Mouse (Mus musculus): Measurements from ENCODE around the gene Fam227a. TPM values are rescaled to one million over a fixed set of nuclear protein-coding genes. Genes with fewer than 3 reads are reported as not detected.

Gene Fam227a
- total RNA-seq, 2 experiments from 2014 or later, result 12.3 to 13.1 TPM

DNA sequence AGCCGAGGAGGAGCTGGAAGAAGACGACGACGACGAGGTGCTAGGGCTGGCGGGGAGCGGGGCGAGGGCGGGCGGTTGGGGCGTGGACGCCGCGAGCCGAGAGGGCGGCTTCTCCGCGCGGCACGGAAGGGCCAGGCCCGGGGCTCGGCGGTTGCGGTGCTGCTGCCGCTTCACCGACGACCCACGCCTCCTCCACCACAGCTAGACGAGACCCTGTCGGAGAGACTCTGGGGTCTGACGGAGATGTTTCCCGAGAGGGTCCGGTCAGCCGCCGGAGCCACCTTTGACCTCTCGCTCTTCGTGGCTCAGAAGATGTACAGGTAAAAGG lies 12.2 kb upstream of the Fam227a start:
- peak overlapping the region; percentile 90 for H3K27ac ChIP-seq
- H3K4me3 ChIP-seq, result peak overlapping the region; percentile 85
- DNase-seq (ENCODE audit: low spot score in 2 of 2), result no peak
- no peak for TF ChIP-seq CTCF (conservative IDR thresholded peaks at IDR 0.05)

DNA sequence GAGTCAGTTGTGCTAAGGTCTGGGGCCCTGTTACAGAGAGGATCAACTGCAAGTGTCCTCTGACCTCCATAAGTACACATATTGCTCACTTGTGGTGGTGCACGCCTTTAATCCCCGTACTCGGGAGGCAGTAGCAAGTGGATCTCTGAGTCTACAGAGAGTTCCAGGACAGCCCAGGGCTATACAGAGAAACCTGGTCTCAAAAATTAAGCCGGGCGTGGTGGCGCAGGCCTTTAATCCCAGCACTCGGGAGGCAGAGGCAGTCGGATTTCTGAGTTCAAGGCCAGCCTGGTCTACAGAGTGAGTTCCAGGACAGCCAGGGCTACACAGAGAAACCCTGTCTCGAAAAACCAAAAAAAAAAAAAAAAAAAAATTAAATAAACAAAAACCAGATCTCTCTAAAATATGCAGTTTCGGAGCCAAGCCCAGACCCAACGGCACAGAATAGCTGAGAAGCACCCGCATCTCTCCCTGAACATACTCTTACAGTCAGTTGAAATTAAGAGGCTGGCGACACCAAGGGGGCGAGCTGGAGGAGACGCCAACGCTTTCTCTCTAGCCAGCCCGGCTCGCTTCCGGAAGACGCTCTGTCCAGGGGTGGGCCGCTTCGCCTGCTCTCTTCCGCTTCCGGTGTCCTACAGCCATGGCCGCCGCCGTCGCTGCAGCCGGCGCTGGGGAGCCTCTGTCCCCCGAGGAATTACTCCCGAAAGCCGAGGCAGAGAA lies 11.7 kb upstream of the Fam227a start, which contains the start of gene Tomm22:
Tomm22 (plus strand) TSS at position 613 of the 723 bp plus-strand sequence.
- Histone ChIP-seq H3K4me3 (peak within 1 kb of the TSS; percentile 85), H3K27ac (peak within 1 kb of the TSS; percentile 90)
- peak; percentile 70 for TF ChIP-seq CTCF (conservative IDR thresholded peaks at IDR 0.05)
- peak; percentile 90 to 94 for DNase-seq (ENCODE audit: low spot score in 2 of 2)

DNA sequence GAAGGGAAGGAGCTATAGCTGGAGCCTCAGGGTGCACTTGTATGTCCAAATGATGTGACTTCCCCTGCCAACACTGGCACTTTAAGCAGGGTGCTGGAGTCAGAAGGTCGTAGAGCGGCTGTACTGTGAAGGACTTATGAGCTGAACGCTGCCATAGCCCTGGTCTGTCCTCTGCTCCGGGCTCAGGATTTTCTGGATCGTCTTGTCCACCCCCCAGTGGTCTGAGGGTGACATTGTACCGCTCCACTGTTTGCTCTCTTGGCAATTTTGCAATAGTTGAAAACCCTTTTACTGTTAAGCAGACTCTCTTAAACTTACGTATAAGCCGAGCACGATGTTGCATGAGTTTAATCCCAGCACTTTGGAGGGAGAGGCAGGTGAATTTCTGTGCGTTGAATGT lies 10.4 kb upstream of the Fam227a start:
- H3K4me3 ChIP-seq, result no peak overlapping the region
- peak; percentile 46 for TF ChIP-seq CTCF (conservative IDR thresholded peaks at IDR 0.05)
- no peak for DNase-seq (ENCODE audit: low spot score in 2 of 2)
- H3K27ac ChIP-seq, result no peak overlapping the region

DNA sequence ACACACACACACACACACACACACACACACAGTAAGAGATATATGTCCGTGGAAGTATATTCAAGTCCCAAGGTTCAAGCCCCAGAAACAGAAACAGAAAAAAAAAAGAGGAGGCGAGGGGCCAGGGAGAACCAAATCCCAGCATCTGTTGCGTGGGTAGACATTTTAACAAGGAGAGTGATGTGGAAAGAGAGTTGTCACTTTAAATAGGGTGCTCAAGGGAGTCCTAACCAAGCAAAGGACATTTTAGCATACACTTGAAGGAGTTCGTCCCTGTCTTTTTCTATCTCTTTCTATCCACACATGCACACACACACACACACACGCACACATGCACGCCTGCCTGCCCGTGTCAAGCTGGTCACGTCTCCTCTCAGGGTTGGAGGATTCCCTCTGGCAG lies 5.9 kb upstream of the Fam227a start:
- Histone ChIP-seq H3K4me3 (no peak overlapping the region), H3K27ac (peak overlapping the region; percentile 24; the same call in 1 of the 2 replicates)
- TF ChIP-seq CTCF (conservative IDR thresholded peaks at IDR 0.05), result no peak
- DNase-seq (ENCODE audit: low spot score in 2 of 2), result peak; percentile 36 to 52

DNA sequence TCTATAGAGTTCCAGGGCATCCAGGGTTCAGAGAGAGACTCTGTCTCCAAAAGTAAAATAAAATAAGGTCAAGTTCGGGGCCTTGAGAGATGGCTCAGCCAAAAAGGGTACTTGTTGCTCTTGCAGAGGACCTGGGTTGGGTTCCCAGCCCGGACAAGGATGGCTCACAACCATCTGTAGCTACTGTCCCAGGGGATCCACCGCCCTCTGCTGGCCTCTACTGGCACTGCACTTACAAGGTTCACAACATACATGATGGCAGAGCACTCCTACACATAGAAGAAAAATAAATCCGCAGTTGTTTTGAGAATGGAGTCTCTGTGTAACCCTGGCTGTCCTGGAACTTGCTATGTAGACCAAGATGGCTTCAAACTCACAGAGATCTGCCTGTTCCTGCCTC lies 3.1 kb upstream of the Fam227a start:
- Histone ChIP-seq H3K27ac (no peak overlapping the region), H3K4me3 (no peak overlapping the region)
- TF ChIP-seq CTCF (conservative IDR thresholded peaks at IDR 0.05), result peak; percentile 73
- no peak for DNase-seq (ENCODE audit: low spot score in 2 of 2)

DNA sequence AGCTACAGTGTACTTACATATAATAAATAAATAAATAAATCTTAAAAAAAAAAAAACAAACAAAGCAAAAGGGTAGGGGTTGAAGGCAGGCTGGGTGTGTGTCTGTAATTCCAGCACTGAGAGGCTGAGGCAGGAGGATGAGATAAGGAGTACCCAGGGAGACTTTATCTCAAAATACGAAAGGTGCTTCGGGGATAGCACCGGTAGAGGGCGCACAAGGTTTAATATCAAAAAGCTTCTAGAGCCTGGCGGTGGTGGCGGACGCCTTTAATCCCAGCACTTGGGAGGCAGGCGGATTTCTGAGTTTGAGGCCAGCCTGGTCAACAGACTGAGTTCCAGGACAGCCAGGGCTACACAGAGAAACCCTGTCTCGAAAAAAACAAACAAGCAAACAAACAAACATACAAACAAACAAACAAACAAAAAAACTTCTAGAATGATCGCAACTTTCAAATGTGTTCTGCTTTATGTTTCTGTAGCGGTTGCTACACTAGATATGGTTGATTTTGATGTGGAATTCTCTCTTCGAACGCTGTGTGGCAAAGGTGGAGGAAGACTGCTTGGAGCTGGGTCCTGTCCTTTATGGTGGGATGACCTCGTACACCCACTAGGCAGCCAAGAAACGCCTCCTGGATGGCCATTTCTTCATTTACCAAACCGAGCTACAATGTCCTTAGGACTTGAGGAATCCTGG lies 772 bp downstream of the Fam227a start:
- TF ChIP-seq CTCF (conservative IDR thresholded peaks at IDR 0.05), result peak; percentile 82
- DNase-seq (ENCODE audit: low spot score in 2 of 2), result peak; percentile 83 to 88
- Histone ChIP-seq H3K27ac (peak overlapping the region; percentile 100), H3K4me3 (peak overlapping the region; percentile 87)

DNA sequence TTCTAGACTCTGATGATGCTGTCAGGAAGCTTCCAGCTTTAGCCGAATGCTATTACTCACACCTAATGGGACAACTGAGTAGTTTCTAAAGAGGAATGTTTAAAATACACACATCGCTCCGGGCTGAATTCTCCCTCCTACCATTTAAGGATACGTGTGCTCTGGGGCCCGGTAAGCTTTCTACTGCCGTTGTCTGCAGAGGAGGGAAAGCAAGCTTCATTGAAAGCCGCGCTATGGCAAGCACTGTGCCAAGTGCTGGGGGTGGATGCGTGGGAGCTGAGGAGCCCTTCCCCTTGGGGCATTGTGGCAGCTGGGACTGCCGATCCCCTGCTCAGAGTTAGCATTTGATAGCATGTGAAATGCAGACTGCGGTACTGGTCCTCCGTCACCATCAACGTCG lies 2.3 kb downstream of the Fam227a start:
- no peak for TF ChIP-seq CTCF (conservative IDR thresholded peaks at IDR 0.05)
- DNase-seq (ENCODE audit: low spot score in 2 of 2), result peak; percentile 52 to 56
- Histone ChIP-seq H3K27ac (peak overlapping the region; percentile 67), H3K4me3 (0 out of 2 replicates have a peak overlapping the region, but pooled peaks have one; percentile 5)

DNA sequence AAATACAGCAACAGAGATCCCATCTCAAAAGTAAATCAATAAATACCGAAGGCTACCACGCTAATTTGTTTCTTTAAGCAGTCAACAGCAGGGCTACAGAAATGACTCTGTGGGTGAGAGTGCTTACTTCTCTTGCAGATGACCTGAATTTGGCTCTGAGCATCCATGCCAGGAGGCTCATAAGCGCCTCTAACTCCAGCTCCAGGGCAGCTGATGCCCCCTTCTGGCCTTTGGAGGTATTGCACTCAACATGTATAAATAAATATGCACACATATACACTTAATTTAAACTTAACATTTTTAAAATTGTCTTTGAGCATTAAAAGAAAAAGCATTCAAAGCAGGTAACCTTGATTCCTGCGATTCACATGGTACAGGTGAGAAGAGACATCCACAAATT lies 7.3 kb downstream of the Fam227a start:
- no peak for DNase-seq (ENCODE audit: low spot score in 2 of 2)
- Histone ChIP-seq H3K27ac (no peak overlapping the region), H3K4me3 (no peak overlapping the region)
- peak; percentile 73 for TF ChIP-seq CTCF (conservative IDR thresholded peaks at IDR 0.05)

DNA sequence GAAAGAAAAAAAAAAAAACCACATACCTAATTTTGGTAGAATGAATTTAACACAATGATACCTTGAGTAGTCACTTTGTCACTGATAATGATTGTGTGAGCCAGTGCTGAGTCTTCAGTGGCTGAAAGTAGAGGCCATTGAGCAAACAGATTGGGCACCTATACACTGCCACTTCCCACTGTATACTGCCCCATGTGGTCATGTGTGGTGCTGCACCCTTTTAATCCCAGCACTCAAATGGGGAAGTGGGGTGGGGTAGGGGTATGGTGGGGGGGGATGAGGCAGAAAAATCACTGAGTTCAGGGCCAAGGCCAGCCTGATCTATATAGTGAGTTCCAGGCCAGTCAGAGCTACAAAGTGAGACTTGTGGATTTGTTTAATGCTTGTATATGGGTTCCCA lies 8.2 kb downstream of the Fam227a start:
- DNase-seq (ENCODE audit: low spot score in 2 of 2), result peak in 1 of 2 experiments; percentile 30
- peak; percentile 79 for TF ChIP-seq CTCF (conservative IDR thresholded peaks at IDR 0.05)
- Histone ChIP-seq H3K4me3 (no peak overlapping the region), H3K27ac (no peak overlapping the region)

DNA sequence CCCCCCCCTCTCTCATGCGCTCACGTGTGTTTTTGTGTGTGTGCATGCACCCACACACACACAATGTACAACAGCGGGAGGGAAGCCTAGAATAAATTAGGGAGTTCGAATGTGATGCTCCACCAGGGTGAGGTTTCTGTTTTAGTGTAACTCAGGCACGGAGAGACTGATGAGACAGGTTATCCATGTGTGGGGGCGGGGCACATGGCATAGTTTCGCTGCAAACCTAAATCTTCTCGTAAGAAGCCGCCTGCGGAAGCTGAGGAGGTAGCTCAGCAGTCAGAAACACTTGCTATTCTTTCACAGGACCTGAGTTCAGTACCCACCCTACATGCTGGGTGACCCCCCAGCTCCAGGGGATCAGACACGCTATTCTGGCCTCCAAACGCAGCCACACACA lies 10.6 kb downstream of the Fam227a start:
- no peak for DNase-seq (ENCODE audit: low spot score in 2 of 2)
- no peak for TF ChIP-seq CTCF (conservative IDR thresholded peaks at IDR 0.05)
- Histone ChIP-seq H3K4me3 (no peak overlapping the region), H3K27ac (no peak overlapping the region)

DNA sequence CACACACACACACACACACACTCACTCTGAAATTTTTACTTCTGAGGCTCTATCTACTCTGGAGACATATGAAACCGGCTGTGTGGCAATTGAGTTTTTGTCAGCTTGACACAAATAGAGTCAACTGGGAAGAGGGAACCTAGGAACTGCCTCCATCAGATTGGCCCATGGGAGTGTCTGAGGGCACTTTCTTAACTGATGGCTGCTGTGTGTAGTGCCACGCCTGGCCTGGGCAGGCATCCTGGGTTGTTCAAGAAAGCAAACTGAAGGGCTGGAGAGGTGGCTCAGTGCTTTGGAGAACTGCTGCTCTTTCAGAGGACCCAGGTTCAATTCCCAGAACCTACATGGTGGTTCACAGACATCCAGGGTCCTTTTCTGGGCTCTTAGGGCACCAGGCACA lies 13.3 kb downstream of the Fam227a start:
- no peak overlapping the region for H3K4me3 ChIP-seq
- DNase-seq (ENCODE audit: low spot score in 2 of 2), result no peak

DNA sequence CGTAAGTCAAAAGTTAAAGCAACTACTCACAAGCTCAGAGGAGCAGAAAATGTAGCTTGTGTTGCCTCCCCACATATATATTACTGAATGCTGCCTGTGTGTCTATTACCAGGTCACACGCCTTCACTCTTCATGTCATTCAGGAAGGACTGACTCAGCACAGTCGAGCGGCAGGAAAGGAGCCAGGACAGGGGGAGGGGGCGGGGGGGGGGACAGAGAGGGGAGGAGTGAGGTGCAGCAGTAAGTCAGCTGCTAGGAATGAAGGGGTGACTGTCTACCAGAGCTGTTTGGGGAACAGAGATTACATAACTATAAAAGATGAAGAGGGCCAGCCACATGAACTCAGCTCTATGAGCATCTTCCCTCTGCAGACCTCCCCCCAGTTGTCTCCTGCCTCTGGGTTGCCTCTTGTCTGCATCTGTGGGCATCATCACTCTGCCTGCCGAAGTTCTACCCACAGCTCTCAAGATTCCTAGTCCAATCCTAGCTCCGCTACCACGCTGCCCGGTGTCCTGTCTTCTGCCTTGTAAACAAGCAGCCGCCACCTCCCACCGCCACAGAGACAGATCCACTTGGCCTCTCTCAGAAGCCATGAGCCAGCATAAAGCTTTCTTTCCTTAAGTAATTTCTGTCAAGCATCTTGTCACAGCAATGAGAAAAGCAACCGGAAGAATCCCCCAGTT lies 17.5 kb downstream of the Fam227a start:
- no peak for DNase-seq (ENCODE audit: low spot score in 2 of 2)
- TF ChIP-seq CTCF (conservative IDR thresholded peaks at IDR 0.05), result no peak
- H3K4me3 ChIP-seq, result no peak overlapping the region

More for the DNA sequence above, 13.3 kb downstream of the Fam227a start:
- no peak overlapping the region for H3K27ac ChIP-seq
- no peak for TF ChIP-seq CTCF (conservative IDR thresholded peaks at IDR 0.05)

DNA sequence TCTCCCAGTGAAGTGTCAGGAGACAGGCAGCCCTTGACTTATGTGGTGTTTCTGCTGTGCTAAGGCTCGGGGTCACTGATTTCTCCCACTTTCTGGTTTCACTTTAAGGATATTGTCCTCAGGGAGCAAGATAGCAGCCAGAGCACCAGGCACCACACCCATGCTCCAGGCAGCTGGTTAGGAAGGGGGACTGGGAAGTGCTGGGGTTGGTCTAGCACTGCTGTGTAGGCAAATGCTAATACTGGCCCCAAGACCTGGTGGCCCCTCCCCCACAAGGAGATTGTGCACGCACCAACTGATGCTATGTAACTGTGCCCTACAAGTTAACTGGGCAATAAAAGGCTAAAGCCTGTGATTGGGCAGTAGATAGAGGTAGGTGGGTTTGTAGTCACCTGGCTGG lies 28.3 kb downstream of the Fam227a start:
- Histone ChIP-seq H3K4me3 (no peak overlapping the region), H3K27ac (no peak overlapping the region)
- no peak for TF ChIP-seq CTCF (conservative IDR thresholded peaks at IDR 0.05)
- DNase-seq (ENCODE audit: low spot score in 2 of 2), result no peak

More for the DNA sequence above, 17.5 kb downstream of the Fam227a start:
- H3K27ac ChIP-seq, result peak overlapping the region; percentile 62; the same call in 1 of the 2 replicates

Measured in layer of hippocampus, adult 2 months (tissue).